Mouse (Mus musculus) heart, adult 9 months (tissue): ENCODE measurements at regions not wholly inside any gene's neighbourhood (a gene's known extent, or its start where the extent isn't known, plus 50 kb on each side); places are given as distances from the start of the nearest gene placed in this dataset.
A peak's percentile ranks its signal among the peaks of the same experiment; 100 is the strongest.

Source experiments
- DNase-seq, 2 experiments: peaks; one replicate each; pipeline ENCODE4 v3.0.0; 2022; ENCODE audit warnings: low spot score in 2 of 2

- DNase-seq: no peak
These were observed 101.4 kb upstream of the Prok2 start for GRCm38 (mm10) chr6:99827625-99828024.

- no peak for DNase-seq
These were observed 98.6 kb upstream of the Prok2 start for GRCm38 (mm10) chr6:99824808-99825207.

- DNase-seq: no peak
These were observed 96.3 kb upstream of the Prok2 start for GRCm38 (mm10) chr6:99822471-99822870.

GRCm38 (mm10) chr6:99819255-99819929, 93.2 kb upstream of the Prok2 start:
- no peak for DNase-seq

- DNase-seq: no peak
These were observed 92.3 kb upstream of the Prok2 start for GRCm38 (mm10) chr6:99818486-99818885.

- DNase-seq: no peak
These were observed 91.1 kb upstream of the Prok2 start for GRCm38 (mm10) chr6:99817245-99817644.

- no peak for DNase-seq
These were observed 86.9 kb upstream of the Prok2 start for GRCm38 (mm10) chr6:99813102-99813501.

GRCm38 (mm10) chr6:99811842-99812241, 85.7 kb upstream of the Prok2 start:
- no peak for DNase-seq

- peak; percentile 69 to 85 for DNase-seq
These were observed 85.0 kb upstream of the Prok2 start for GRCm38 (mm10) chr6:99810974-99811798.

- no peak for DNase-seq
These were observed 78.7 kb upstream of the Prok2 start for GRCm38 (mm10) chr6:99804905-99805245.

GRCm38 (mm10) chr6:99803983-99804904, 78.1 kb upstream of the Prok2 start:
- peak; percentile 60 to 83 for DNase-seq

GRCm38 (mm10) chr6:99800919-99801318, 74.7 kb upstream of the Prok2 start:
- DNase-seq: no peak

- no peak for DNase-seq
These were observed 74.1 kb upstream of the Prok2 start for GRCm38 (mm10) chr6:99800324-99800723.

GRCm38 (mm10) chr6:99796390-99796789, 70.2 kb upstream of the Prok2 start:
- DNase-seq: no peak

GRCm38 (mm10) chr6:99793546-99793945, 67.4 kb upstream of the Prok2 start:
- no peak for DNase-seq

- no peak for DNase-seq
These were observed 66.2 kb upstream of the Prok2 start for GRCm38 (mm10) chr6:99792353-99792752.

- DNase-seq: no peak
These were observed 60.8 kb upstream of the Prok2 start for GRCm38 (mm10) chr6:99786977-99787376.

- DNase-seq: peak; percentile 15 to 39
These were observed 59.0 kb upstream of the Prok2 start for GRCm38 (mm10) chr6:99785212-99785611.

- peak in 1 of 2 experiments; percentile 21 for DNase-seq
These were observed 58.6 kb upstream of the Prok2 start for GRCm38 (mm10) chr6:99784804-99785203.

- no peak for DNase-seq
These were observed 58.1 kb upstream of the Prok2 start for GRCm38 (mm10) chr6:99784285-99784684.

GRCm38 (mm10) chr6:99782996-99783395, 56.8 kb upstream of the Prok2 start:
- no peak for DNase-seq
